ENCODE assay signal across 18 mouse cellular contexts in genomic region chr3:105001374-105001773, GRCm38 (mm10). TPM values are rescaled to one million over a fixed set of nuclear protein-coding genes. Genes with fewer than 3 reads are reported as not detected.
DNase-seq lines count a peak whose midpoint lies in the region; ATAC-seq and TF ChIP-seq lines count a peak whose summit lies in the region.
"Had no signal": no experiment of that assay in that cellular context is flagged by ENCODE, and none has a peak within 500 bp of the region (broad histone marks: within the 10 kb centered on the region; RNA-seq: fewer than 3 reads in every experiment).

No protein-coding gene starts in this region.

- H3K4me3 ChIP-seq in heart, embryonic 14.5 days (ENCODE audit: control insufficient read depth in 1 of 2, insufficient read depth in 1 of 2, low read depth in 1 of 2, low read length in 2 of 2), result no peak overlapping the region
- no peak overlapping the region for H3K4me3 ChIP-seq in C2C12 (ENCODE audit: insufficient read depth, poor library complexity, severe bottlenecking)
- no peak overlapping the region for H3K4me3 ChIP-seq in brown adipose tissue, adult 24 weeks (ENCODE audit: insufficient read depth, low read depth, low read length)
- peak overlapping the region; percentile 70 for H3K4me3 ChIP-seq in megakaryocyte, embryonic 14.5 days (replicated peaks)
- H3K4me3 ChIP-seq: embryonic facial prominence, embryonic 13.5 days; forebrain, embryonic 10.5 days; limb, embryonic 15.5 days had no signal

- H3K79me2 ChIP-seq in C2C12 (ENCODE audit: control insufficient read depth, insufficient read depth), result peaks cover 9% of the 10 kb centered on the region

- peak; percentile 57; the same call in 1 of the 2 replicates for ATAC-seq in heart, embryonic 14.5 days (ENCODE audit: insufficient number of reproducible peaks, insufficient read depth, low FRiP score, low read depth)
- ATAC-seq: hindbrain, embryonic 16.5 days had no signal

- peaks cover 49% of the 10 kb centered on the region for H3K36me3 ChIP-seq in heart, embryonic 14.5 days (ENCODE audit: control insufficient read depth, insufficient read depth, low read length)
- peaks cover 39% of the 10 kb centered on the region for H3K36me3 ChIP-seq in C2C12 (ENCODE audit: control insufficient read depth, insufficient read depth)
- no peaks in the 10 kb centered on the region for H3K36me3 ChIP-seq in megakaryocyte, embryonic 14.5 days (replicated peaks; ENCODE audit: low read length)

- H3K4me1 ChIP-seq in heart, embryonic 14.5 days (ENCODE audit: control insufficient read depth in 2 of 2, insufficient read depth in 2 of 2, low read length in 2 of 2), result peaks cover 19 to 38% of the 10 kb centered on the region in 2 experiments
- no peaks in the 10 kb centered on the region for H3K4me1 ChIP-seq in brown adipose tissue, adult 24 weeks (ENCODE audit: control insufficient read depth, insufficient read depth, insufficient read length, low read length)
- H3K4me1 ChIP-seq in megakaryocyte, embryonic 14.5 days, result peaks cover 7% of the 10 kb centered on the region

- H3K9ac ChIP-seq in heart, embryonic 14.5 days (ENCODE audit: low read length), result peak overlapping the region; percentile 6; the same call in 1 of the 2 replicates
- H3K9ac ChIP-seq: embryonic facial prominence, embryonic 13.5 days; limb, embryonic 15.5 days had no signal

- H3K4me2 ChIP-seq in heart, embryonic 14.5 days (ENCODE audit: low read length), result 0 out of 2 replicates have a peak overlapping the region, but pooled peaks have one; percentile 2
- H3K4me2 ChIP-seq: embryonic facial prominence, embryonic 13.5 days; limb, embryonic 15.5 days had no signal

- 7% methylated on average over 6 of the region's 6 CpGs for whole genome bisulfite sequencing in heart, embryonic 14.5 days

- peak overlapping the region; percentile 55 to 56; a peak in 3 of 4 replicates for H3K27ac ChIP-seq in heart, embryonic 14.5 days (replicated peaks in 1 of 2; ENCODE audit: control insufficient read depth in 1 of 2, insufficient read depth in 1 of 2, low read depth in 2 of 2, low read length in 2 of 2)
- H3K27ac ChIP-seq in brown adipose tissue, adult 24 weeks (replicated peaks; ENCODE audit: low read depth, low read length), result peak overlapping the region; percentile 31; the same call in 1 of the 2 replicates
- H3K27ac ChIP-seq: embryonic facial prominence, embryonic 13.5 days; forebrain, embryonic 10.5 days; limb, embryonic 15.5 days had no signal

- TF ChIP-seq CTCF in C2C12 (IDR thresholded peaks at IDR 0.05; ENCODE audit: control insufficient read depth, insufficient read depth, insufficient read length), result no peak

- intact Hi-C loops in heart, postnatal 25 days (cut with DNase I), result no loop called here

- no peaks in the 10 kb centered on the region for H3K79me3 ChIP-seq in C2C12 (ENCODE audit: low read depth)

- H3K27me3 ChIP-seq in heart, embryonic 14.5 days (ENCODE audit: control insufficient read depth, insufficient read depth, low read length), result no peaks in the 10 kb centered on the region
- H3K27me3 ChIP-seq in C2C12 (ENCODE audit: control insufficient read depth, insufficient read depth, insufficient read length), result no peaks in the 10 kb centered on the region
- peaks cover 44% of the 10 kb centered on the region for H3K27me3 ChIP-seq in megakaryocyte, embryonic 14.5 days (replicated peaks)
- H3K27me3 ChIP-seq: CH12.LX; embryonic facial prominence, embryonic 13.5 days; limb, embryonic 15.5 days had no signal

- H3ac ChIP-seq in C2C12 (ENCODE audit: control insufficient read depth, insufficient read length, low read depth), result peak overlapping the region; percentile 1

- no peak for DNase-seq in heart, postnatal 25 days (ENCODE audit: low spot score)
- DNase-seq in adrenal gland, adult 2 months, result no peak
- DNase-seq in cerebellum, postnatal 4 days (ENCODE audit: low spot score in 2 of 2), result no peak
- DNase-seq: cerebellum, postnatal 25 days; kidney, adult 18-20 months; kidney, postnatal 25 days; midbrain, embryonic 14.5 days; right cerebral cortex, postnatal 14 days; thymus, adult 18-20 months had no signal

- H3K9me3 ChIP-seq in heart, embryonic 14.5 days (ENCODE audit: control insufficient read depth, low read length), result no peaks in the 10 kb centered on the region
- H3K9me3 ChIP-seq in megakaryocyte, embryonic 14.5 days, result no peaks in the 10 kb centered on the region
- H3K9me3 ChIP-seq: embryonic facial prominence, embryonic 13.5 days; forebrain, embryonic 10.5 days; limb, embryonic 15.5 days had no signal

TF ChIP-seq in C2C12, 6 proteins besides CTCF, POLR2A, EP300 and RAD21:
- TF ChIP-seq MYOD1 (IDR thresholded peaks at IDR 0.05; ENCODE audit: control insufficient read depth, insufficient read length, low read depth), result peak; percentile 73
- no peak for TF ChIP-seq FOSL1 (IDR thresholded peaks at IDR 0.05; ENCODE audit: insufficient read depth, low read length, poor library complexity, severe bottlenecking)

RNA-seq across cellular contexts. Expression of gene Wnt2b, which starts 39.7 kb away (rescaled TPM):
- 0.85 and 1.3 TPM in 2 replicates for polyA plus RNA-seq in heart, embryonic 14.5 days (2014; fragmentation: Nextera tagmentation; extraction: Ambion mirVana)
- total RNA-seq in heart, postnatal 25 days (2021), result 1 to 10 TPM; 1.0 to 1.9 TPM
- 0.08 TPM for polyA plus RNA-seq in C2C12 (2012; fragmentation: generic; extraction: Trizol)
- polyA plus RNA-seq in brown adipose tissue, adult 24 weeks (2012; ENCODE audit: insufficient read depth, insufficient read length, missing spikeins), result not detected in 2 replicates
- not detected in 2 replicates for polyA plus RNA-seq in megakaryocyte, embryonic 14.5 days (2012; ENCODE audit: insufficient read depth, low replicate concordance)
- 10 to 100 TPM; 16.5 to 25.9 TPM for total RNA-seq in adrenal gland, adult 2 months (2021)
- polyA plus RNA-seq in adrenal gland, adult 2 months (2012; rRNA removed), result 17.6 and 20.1 TPM in 2 replicates
- total RNA-seq: CH12.LX had no signal

RNA-seq across cellular contexts. Expression of gene Cttnbp2nl, which starts 51.6 kb away (rescaled TPM):
- polyA plus RNA-seq in heart, embryonic 14.5 days (2014; fragmentation: Nextera tagmentation; extraction: Ambion mirVana), result 22.8 and 24.0 TPM in 2 replicates
- 10 to 100 TPM; 18.9 to 20.1 TPM for total RNA-seq in heart, postnatal 25 days (2021)
- polyA plus RNA-seq in C2C12 (2012; fragmentation: generic; extraction: Trizol), result 11.2 TPM
- polyA plus RNA-seq in brown adipose tissue, adult 24 weeks (2012; ENCODE audit: insufficient read depth, insufficient read length, missing spikeins), result 6.3 and 10.6 TPM in 2 replicates
- 2.2 TPM in 1 of 2 replicates, not detected in the other for polyA plus RNA-seq in megakaryocyte, embryonic 14.5 days (2012; ENCODE audit: insufficient read depth, low replicate concordance)
- 10 to 100 TPM; 17.3 to 23.7 TPM for total RNA-seq in adrenal gland, adult 2 months (2021)
- polyA plus RNA-seq in adrenal gland, adult 2 months (2012; rRNA removed), result 2.1 and 2.8 TPM in 2 replicates
